Mouse (Mus musculus): ENCODE data around the gene Olfr56.
"Not testable (repeated sequence)": the region's sequence is repeated elsewhere in the genome, so short reads cannot be mapped to it uniquely, and the experiment has no call there.

Gene Olfr56

GRCm38 (mm10) chr11:49051894-49052293, 73.2 kb downstream of the Olfr56 start:
- not testable (repeated sequence) for DNase-seq (ENCODE audit: extremely low spot score, low spot score)

DNA sequence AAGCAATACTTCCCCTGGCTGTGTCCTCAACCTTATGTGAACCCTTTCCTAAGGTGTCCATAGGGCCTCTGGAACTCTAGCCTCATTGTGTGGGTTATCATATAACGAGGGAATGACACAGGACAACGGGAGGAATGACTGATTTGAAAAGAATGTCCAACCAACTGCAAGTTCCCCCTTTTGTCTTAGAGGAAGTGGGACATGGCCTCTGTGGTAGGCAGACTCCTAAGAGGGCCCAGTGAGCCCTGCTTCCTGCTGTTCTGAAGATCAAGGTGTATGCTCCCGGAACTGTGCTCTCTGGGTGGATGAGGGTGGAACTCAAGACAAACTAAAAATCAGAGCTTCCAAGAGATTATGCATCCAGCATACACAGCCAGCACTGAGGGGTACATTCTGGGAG, 81.4 kb downstream of the Olfr56 start:
- DNase-seq (ENCODE audit: extremely low spot score, low spot score): not testable (repeated sequence)

GRCm38 (mm10) chr11:49061865-49062264, 83.2 kb downstream of the Olfr56 start:
- DNase-seq (ENCODE audit: extremely low spot score, low spot score): not testable (repeated sequence)

- not testable (repeated sequence) for DNase-seq (ENCODE audit: extremely low spot score, low spot score)
Observed at GRCm38 (mm10) chr11:49063713-49064469, 85.2 kb downstream of the Olfr56 start, which contains the start of gene Tgtp2. Gene Tgtp2, minus strand, starts transcription at chr11:49064206.

GRCm38 (mm10) chr11:49068358-49068757, 89.7 kb downstream of the Olfr56 start:
- DNase-seq (ENCODE audit: extremely low spot score, low spot score): no peak

DNA sequence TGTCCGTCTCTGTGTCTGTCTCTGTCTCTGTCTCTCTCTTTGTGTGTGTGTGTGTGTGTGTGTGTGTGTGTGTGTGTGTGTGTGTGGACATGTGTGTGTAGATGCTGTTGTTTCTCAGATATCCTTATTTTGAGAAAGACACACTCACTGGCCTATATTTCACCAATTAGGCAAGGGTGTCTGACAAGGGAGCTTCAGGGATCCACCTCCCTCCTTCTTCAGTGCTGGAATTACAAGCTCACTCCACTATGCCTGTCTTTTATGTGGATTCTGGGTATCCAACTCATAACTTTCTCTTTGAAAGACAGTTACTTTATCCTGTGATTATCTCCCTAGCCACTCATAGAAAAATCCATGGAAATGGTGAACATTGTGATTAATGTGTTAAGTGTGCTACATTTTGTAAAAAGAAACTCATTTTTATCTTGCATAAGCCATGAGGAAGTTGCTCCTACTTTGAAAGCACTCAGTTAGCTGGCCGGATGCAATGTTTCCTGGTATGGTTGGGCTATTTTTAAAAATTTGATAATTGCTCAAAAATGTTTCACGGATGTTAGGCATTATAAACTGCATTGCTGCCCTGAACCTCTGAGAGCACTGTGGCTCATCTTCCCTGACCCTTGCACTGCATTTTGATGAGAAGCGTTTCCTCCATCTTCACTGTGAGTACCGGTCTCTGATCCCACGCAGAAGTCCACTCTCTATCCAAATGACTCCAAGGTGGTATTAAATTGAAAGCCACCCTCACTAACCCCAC, 97.5 kb downstream of the Olfr56 start, which contains the start of gene Ifi47:
Gene Ifi47, plus strand, starts transcription at position 587 of the 757 bp plus-strand sequence.
- not testable (repeated sequence) for DNase-seq (ENCODE audit: extremely low spot score, low spot score)

DNA sequence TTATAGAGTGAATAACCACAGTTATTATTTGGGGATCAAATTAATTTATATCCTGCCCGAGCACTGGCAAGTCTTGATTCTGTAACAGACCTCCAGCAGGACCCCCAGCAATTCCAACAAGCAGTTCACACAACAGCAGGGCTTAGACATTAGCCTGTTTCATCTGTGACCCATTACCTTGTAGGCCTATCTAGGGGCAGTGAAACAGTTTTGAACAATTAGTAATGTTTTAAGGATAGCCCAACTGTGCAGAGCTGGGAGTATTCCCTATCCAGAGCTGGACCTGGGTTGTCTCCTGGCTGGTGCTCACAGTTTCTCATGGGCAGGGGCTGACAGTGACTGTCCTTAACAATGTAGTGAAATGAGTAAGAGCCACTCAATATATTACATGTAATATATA, 98.3 kb downstream of the Olfr56 start:
- no peak for DNase-seq (ENCODE audit: extremely low spot score, low spot score)

GRCm38 (mm10) chr11:49078719-49079118, 100.0 kb downstream of the Olfr56 start:
- no peak for DNase-seq (ENCODE audit: extremely low spot score, low spot score)

- DNase-seq (ENCODE audit: extremely low spot score, low spot score): no peak
Observed at GRCm38 (mm10) chr11:49080636-49081035, 101.9 kb downstream of the Olfr56 start.

DNA sequence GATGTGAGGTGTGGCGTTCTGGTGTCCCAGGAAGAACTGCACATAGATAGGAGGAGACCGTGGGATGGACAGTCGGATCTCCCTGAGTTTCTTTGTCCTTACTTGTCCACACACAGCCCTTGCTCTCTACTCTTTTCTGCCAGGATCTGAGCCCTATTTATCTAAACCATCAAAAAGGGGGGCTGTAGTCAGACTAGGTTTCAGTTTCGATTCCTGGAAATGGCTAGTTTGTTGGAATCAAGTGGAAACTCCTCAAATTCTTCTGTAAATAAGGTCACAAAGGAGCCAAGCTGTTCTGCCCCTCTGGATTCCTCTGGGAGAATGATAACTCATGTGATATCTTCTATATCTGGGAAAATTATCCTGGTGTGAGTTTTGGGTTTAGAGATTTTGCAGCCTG, 102.7 kb downstream of the Olfr56 start:
- no peak for DNase-seq (ENCODE audit: extremely low spot score, low spot score)

- DNase-seq (ENCODE audit: extremely low spot score, low spot score): no peak
Observed at GRCm38 (mm10) chr11:49081886-49082285, 103.2 kb downstream of the Olfr56 start.

GRCm38 (mm10) chr11:49083146-49083545, 104.5 kb downstream of the Olfr56 start:
- no peak for DNase-seq (ENCODE audit: extremely low spot score, low spot score)

GRCm38 (mm10) chr11:49083808-49084207, 105.1 kb downstream of the Olfr56 start:
- no peak for DNase-seq (ENCODE audit: extremely low spot score, low spot score)

DNA sequence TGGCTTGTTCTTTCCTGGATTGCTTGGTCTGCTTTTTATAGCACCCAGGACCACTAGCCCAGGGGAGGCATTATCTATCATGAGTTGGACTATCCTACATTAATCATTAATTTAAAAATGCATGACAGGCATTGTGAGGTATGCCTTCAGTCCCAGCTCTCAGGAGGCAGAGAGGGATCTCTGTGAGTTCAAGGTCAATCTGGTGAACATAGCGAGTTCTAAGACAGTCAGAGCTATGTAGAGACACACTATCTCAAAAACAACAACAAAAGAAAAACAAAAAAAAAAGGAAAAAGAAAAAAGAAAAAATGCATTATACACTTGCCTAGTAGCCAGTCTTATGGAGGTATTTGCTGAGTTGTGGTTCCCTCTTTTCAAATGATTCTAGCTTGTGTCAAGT, 105.7 kb downstream of the Olfr56 start:
- DNase-seq (ENCODE audit: extremely low spot score, low spot score): no peak

DNA sequence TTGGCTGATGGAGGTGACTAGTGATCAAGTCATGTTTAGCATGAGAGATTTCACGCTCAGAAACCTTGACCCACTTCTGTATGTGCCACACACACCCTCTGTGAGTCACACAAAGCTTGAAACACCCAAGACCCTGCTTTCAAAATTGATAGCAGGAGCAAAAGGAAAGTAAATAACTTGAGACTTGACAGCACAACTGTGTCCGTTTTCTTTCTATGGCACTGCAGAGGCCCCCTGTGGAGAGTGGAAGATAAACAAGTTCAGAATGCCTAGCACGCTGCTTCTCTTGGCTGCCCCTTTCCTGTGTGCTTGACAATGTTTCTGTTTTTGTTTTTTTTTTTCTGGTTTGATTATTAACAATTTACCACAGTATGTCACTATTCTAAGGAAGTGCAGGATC, 106.2 kb downstream of the Olfr56 start:
- DNase-seq (ENCODE audit: extremely low spot score, low spot score): no peak

GRCm38 (mm10) chr11:49086858-49087361, 108.2 kb downstream of the Olfr56 start:
- DNase-seq (ENCODE audit: extremely low spot score, low spot score): no peak

- no peak for DNase-seq (ENCODE audit: extremely low spot score, low spot score)
Observed at GRCm38 (mm10) chr11:49087830-49088616, 109.3 kb downstream of the Olfr56 start.

DNA sequence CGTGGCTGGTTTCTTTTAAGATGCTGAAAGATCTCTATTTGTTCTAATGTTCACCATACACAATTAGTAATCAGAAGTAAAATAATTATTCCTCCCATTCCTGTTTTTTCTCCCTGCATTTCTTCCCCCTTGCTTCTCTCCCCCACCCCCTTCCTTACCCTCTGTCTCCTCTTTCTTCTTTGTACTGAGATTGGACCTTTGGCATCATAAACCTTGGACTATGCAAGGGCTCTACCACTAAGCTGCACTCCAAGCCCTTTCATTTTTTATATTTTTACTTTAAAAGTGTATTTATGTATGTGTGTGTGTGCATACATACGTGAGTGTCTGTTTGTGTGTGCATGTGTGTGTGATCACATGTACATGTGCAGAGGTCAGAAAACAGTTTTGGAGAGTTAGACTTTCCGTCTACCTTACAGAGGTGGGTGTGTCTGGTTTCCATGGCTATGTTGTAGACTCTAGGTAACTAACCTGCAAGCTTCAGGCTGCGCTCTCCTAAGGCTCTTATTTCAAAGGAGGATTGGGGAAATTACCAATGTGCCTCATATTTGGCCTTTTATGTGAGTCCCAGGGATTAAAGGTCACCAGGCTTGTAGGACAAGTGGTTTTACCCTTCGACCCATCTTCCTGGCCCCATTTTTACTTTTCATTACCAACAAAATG, 110.4 kb downstream of the Olfr56 start:
- no peak for DNase-seq (ENCODE audit: extremely low spot score, low spot score)

DNA sequence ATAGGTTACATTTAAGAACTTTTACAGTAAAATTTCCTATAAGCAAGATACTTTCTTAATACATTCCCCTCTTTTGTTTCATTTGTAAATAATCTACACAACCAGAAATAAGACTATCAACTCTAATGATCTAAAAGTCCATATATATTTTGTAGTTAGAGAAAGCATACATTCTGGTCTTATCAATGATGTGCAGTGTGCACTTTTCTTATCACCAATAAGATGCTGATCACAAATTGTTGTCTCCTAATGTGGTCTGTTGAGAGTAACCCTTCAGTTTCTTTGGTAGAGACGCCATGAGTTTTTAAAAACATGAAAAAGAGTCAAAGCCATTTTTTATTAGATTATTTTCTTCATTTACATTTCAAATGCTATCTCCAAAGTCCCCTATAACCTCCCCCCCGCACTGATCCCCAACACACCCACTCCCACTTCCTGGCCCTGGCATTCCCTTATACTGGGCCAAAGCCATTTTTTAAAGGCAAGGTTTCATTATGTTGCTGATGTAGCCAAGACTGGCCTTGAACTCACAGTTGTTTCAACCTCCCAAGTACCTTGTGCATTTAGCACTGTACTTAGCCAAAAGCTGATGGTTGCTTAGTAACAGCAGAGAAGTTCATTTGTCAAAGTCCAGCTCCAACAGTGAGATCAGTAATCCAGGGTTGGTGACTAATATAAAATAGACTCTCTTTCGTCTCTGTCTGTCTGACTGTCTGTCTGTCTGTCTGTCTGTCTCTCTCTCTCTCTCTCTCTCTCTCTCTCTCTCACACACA, 111.2 kb downstream of the Olfr56 start:
- no peak for DNase-seq (ENCODE audit: extremely low spot score, low spot score)

DNA sequence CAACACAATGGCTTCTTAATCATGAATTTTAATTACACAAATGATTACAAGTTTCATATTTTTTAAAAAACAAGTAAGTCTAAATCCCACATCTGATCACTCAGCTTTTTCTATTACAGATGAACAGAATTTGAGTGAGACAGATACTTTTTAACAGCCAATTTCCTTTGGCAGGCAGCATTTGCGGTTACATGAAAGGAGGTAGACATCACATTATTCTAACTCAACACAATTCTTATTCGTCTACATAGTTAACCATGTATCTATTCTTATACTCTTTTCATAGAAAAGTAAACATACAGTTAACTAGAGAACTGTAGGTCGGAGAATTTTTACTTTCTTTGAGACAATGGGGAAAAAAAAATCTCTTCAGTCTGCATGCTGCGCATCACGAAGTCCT, 111.9 kb downstream of the Olfr56 start:
- DNase-seq (ENCODE audit: extremely low spot score, low spot score): no peak

Measured in neural tube, embryonic 10.5 days (tissue).